Mouse (Mus musculus): ENCODE results near the gene Smc1b. TPM values are rescaled to one million over a fixed set of nuclear protein-coding genes. Genes with fewer than 3 reads are reported as not detected.
A peak's percentile ranks its signal among the peaks of the same experiment; 100 is the strongest.

The Smc1b gene
- total and polyA plus RNA-seq, 2 experiments from 2014 or later: 0.24 to 5.2 TPM

- no peaks in the 10 kb centered on the region for H3K27me3 ChIP-seq (ENCODE audit: insufficient read depth, low read length)
- 61% methylated on average over 2 of the region's 2 CpGs for WGBS
- no peaks in the 10 kb centered on the region for H3K9me3 ChIP-seq (ENCODE audit: low read length)
- no peak overlapping the region for H3K4me2 ChIP-seq (ENCODE audit: low read depth, low read length)
- H3K4me1 ChIP-seq (ENCODE audit: insufficient read depth, low read length): no peaks in the 10 kb centered on the region
- DNase-seq (ENCODE audit: low spot score): no peak
- ATAC-seq: no peak
- H3K36me3 ChIP-seq (ENCODE audit: insufficient read depth, low read length): no peaks in the 10 kb centered on the region
- H3K4me3 ChIP-seq (ENCODE audit: low read length): no peak overlapping the region
- TF ChIP-seq CTCF (IDR thresholded peaks at IDR 0.05; ENCODE audit: low read depth): no peak
- H3K9ac ChIP-seq (replicated peaks; ENCODE audit: low read length): no peak overlapping the region
- H3K27ac ChIP-seq: no peak overlapping the region
These were observed 10.7 kb upstream of the Smc1b start for GRCm38 (mm10) chr15:85142441-85142840.

- Histone ChIP-seq H3K9ac (replicated peaks; ENCODE audit: low read length) (no peak overlapping the region), H3K27ac (no peak overlapping the region), H3K9me3 (ENCODE audit: low read length) (no peaks in the 10 kb centered on the region), H3K36me3 (ENCODE audit: insufficient read depth, low read length) (no peaks in the 10 kb centered on the region), H3K27me3 (ENCODE audit: insufficient read depth, low read length) (no peaks in the 10 kb centered on the region), H3K4me1 (ENCODE audit: insufficient read depth, low read length) (no peaks in the 10 kb centered on the region), H3K4me2 (ENCODE audit: low read depth, low read length) (no peak overlapping the region), H3K4me3 (ENCODE audit: low read length) (no peak overlapping the region)
- 88% methylated on average over 10 of the region's 10 CpGs for WGBS
- no peak for DNase-seq (ENCODE audit: low spot score)
- no peak for ATAC-seq
- no peak for TF ChIP-seq CTCF (IDR thresholded peaks at IDR 0.05; ENCODE audit: low read depth)
These were observed 9.5 kb upstream of the Smc1b start for GRCm38 (mm10) chr15:85141290-85141689.

- Histone ChIP-seq H3K4me1 (ENCODE audit: insufficient read depth, low read length) (peaks cover 9% of the 10 kb centered on the region; the same call in 1 of the 2 replicates), H3K36me3 (ENCODE audit: insufficient read depth, low read length) (no peaks in the 10 kb centered on the region), H3K9me3 (ENCODE audit: low read length) (no peaks in the 10 kb centered on the region), H3K27ac (no peak overlapping the region), H3K4me2 (ENCODE audit: low read depth, low read length) (no peak overlapping the region), H3K27me3 (ENCODE audit: insufficient read depth, low read length) (no peaks in the 10 kb centered on the region), H3K9ac (replicated peaks; ENCODE audit: low read length) (no peak overlapping the region), H3K4me3 (ENCODE audit: low read length) (no peak overlapping the region)
- ATAC-seq: no peak
- TF ChIP-seq CTCF (IDR thresholded peaks at IDR 0.05; ENCODE audit: low read depth): no peak
- no peak for DNase-seq (ENCODE audit: low spot score)
- 33% methylated on average over 9 of the region's 9 CpGs for WGBS
These were observed 3.4 kb upstream of the Smc1b start for GRCm38 (mm10) chr15:85135143-85135542.

GRCm38 (mm10) chr15:85132193-85132520 is 393 bp upstream of the Smc1b start:
- DNase-seq (ENCODE audit: low spot score): no peak
- peak overlapping the region; percentile 65 for H3K4me2 ChIP-seq (ENCODE audit: low read depth, low read length)
- H3K4me1 ChIP-seq (ENCODE audit: insufficient read depth, low read length): peaks cover 9% of the 10 kb centered on the region; the same call in 1 of the 2 replicates
- no peak for TF ChIP-seq CTCF (IDR thresholded peaks at IDR 0.05; ENCODE audit: low read depth)
- no peak overlapping the region for H3K27ac ChIP-seq
- H3K36me3 ChIP-seq (ENCODE audit: insufficient read depth, low read length): no peaks in the 10 kb centered on the region
- H3K4me3 ChIP-seq (ENCODE audit: low read length): peak overlapping the region; percentile 40
- WGBS: 13% methylated on average over 10 of the region's 10 CpGs
- H3K9me3 ChIP-seq (ENCODE audit: low read length): no peaks in the 10 kb centered on the region
- H3K9ac ChIP-seq (replicated peaks; ENCODE audit: low read length): no peak overlapping the region
- no peaks in the 10 kb centered on the region for H3K27me3 ChIP-seq (ENCODE audit: insufficient read depth, low read length)
- 0 out of 2 replicates have a peak, but pooled peaks have one; percentile 29 for ATAC-seq

GRCm38 (mm10) chr15:85085641-85086040 is 46.1 kb downstream of the Smc1b start:
- H3K9ac ChIP-seq (replicated peaks; ENCODE audit: low read length): no peak overlapping the region
- ATAC-seq (no peak), DNase-seq (ENCODE audit: low spot score) (no peak)
- TF ChIP-seq CTCF (IDR thresholded peaks at IDR 0.05; ENCODE audit: low read depth): no peak
- no peaks in the 10 kb centered on the region for H3K9me3 ChIP-seq (ENCODE audit: low read length)
- no peak overlapping the region for H3K27ac ChIP-seq
- H3K27me3 ChIP-seq (ENCODE audit: insufficient read depth, low read length): no peaks in the 10 kb centered on the region
- H3K36me3 ChIP-seq (ENCODE audit: insufficient read depth, low read length): no peaks in the 10 kb centered on the region
- H3K4me1 ChIP-seq (ENCODE audit: insufficient read depth, low read length): no peaks in the 10 kb centered on the region
- H3K4me3 ChIP-seq (ENCODE audit: low read length): no peak overlapping the region
- WGBS: 75% methylated on average over 1 of the region's 1 CpGs
- H3K4me2 ChIP-seq (ENCODE audit: low read depth, low read length): no peak overlapping the region

- Histone ChIP-seq H3K27me3 (ENCODE audit: insufficient read depth, low read length) (no peaks in the 10 kb centered on the region), H3K27ac (no peak overlapping the region), H3K9me3 (ENCODE audit: low read length) (no peaks in the 10 kb centered on the region), H3K4me1 (ENCODE audit: insufficient read depth, low read length) (no peaks in the 10 kb centered on the region), H3K36me3 (ENCODE audit: insufficient read depth, low read length) (no peaks in the 10 kb centered on the region), H3K4me3 (ENCODE audit: low read length) (no peak overlapping the region), H3K4me2 (ENCODE audit: low read depth, low read length) (no peak overlapping the region), H3K9ac (replicated peaks; ENCODE audit: low read length) (no peak overlapping the region)
- no peak for DNase-seq (ENCODE audit: low spot score)
- WGBS: 80% methylated on average over 2 of the region's 2 CpGs
- TF ChIP-seq CTCF (IDR thresholded peaks at IDR 0.05; ENCODE audit: low read depth): no peak
- ATAC-seq: no peak
These were observed 59.1 kb downstream of the Smc1b start for GRCm38 (mm10) chr15:85072651-85073050.

GRCm38 (mm10) chr15:85070561-85070960 is 61.2 kb downstream of the Smc1b start:
- Histone ChIP-seq H3K4me2 (ENCODE audit: low read depth, low read length) (no peak overlapping the region), H3K4me3 (ENCODE audit: low read length) (no peak overlapping the region), H3K36me3 (ENCODE audit: insufficient read depth, low read length) (no peaks in the 10 kb centered on the region), H3K27me3 (ENCODE audit: insufficient read depth, low read length) (no peaks in the 10 kb centered on the region), H3K9ac (replicated peaks; ENCODE audit: low read length) (no peak overlapping the region), H3K4me1 (ENCODE audit: insufficient read depth, low read length) (no peaks in the 10 kb centered on the region), H3K9me3 (ENCODE audit: low read length) (no peaks in the 10 kb centered on the region), H3K27ac (no peak overlapping the region)
- peak; percentile 82 for TF ChIP-seq CTCF (IDR thresholded peaks at IDR 0.05; ENCODE audit: low read depth)
- 34% methylated on average over 2 of the region's 2 CpGs for WGBS
- ATAC-seq: no peak
- peak; percentile 81 for DNase-seq (ENCODE audit: low spot score)
